Comparison of ENCODE assay signal across 22 mouse cellular contexts in the genomic region with DNA sequence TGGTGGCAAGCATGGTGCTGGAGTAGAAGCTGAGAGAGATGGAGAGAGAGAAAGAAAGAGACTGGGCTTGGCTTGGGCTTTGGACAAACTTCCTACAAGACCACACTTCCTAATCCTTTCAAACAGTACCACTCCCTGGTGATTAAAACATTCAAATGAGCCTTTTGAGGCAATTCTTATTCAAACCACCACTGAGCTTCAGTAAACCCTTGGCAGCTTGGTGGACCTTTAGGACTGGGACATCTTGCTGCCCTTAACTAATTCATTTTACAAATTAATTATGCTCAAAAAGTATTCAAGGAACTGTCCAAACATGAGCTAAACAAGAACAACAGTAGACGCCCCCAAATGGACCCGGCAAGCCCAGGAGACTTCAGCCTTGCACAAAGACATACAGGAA.
"Had no signal": no experiment of that assay in that cellular context is flagged by ENCODE, and none has a peak within 500 bp of the region (broad histone marks: within the 10 kb centered on the region; RNA-seq: fewer than 3 reads in every experiment).

No protein-coding gene starts in this region.

- H3K9me3 ChIP-seq: limb, embryonic 12.5 days; limb, embryonic 15.5 days; midbrain, embryonic 12.5 days; midbrain, embryonic 15.5 days; neural tube, embryonic 12.5 days; neural tube, embryonic 15.5 days had no signal

- DNase-seq: kidney, postnatal 36 days; layer of hippocampus, postnatal 36 days; left cerebral cortex, postnatal 4 days; liver, postnatal 0 days; lung, embryonic 14.5 days; right cerebral cortex, adult 18-20 months; right cerebral cortex, postnatal 14 days; right cerebral cortex, postnatal 4 days; thymus, adult 2 months; thymus, postnatal 25 days had no signal

- ATAC-seq: liver, postnatal 0 days; lung, postnatal 0 days; midbrain, embryonic 15.5 days had no signal

- H3K4me1 ChIP-seq: limb, embryonic 12.5 days; limb, embryonic 15.5 days; midbrain, embryonic 15.5 days; neural tube, embryonic 15.5 days had no signal

- H3K4me3 ChIP-seq: limb, embryonic 12.5 days; limb, embryonic 15.5 days; midbrain, embryonic 12.5 days; midbrain, embryonic 15.5 days; neural tube, embryonic 12.5 days; neural tube, embryonic 15.5 days had no signal

- H3K27me3 ChIP-seq: limb, embryonic 12.5 days; limb, embryonic 15.5 days; midbrain, embryonic 12.5 days; midbrain, embryonic 15.5 days; neural tube, embryonic 12.5 days; neural tube, embryonic 15.5 days had no signal

- H3K36me3 ChIP-seq: limb, embryonic 15.5 days; midbrain, embryonic 12.5 days; midbrain, embryonic 15.5 days; neural tube, embryonic 12.5 days; neural tube, embryonic 15.5 days had no signal

- H3K4me2 ChIP-seq: limb, embryonic 12.5 days; limb, embryonic 15.5 days; liver, embryonic 11.5 days; lung, embryonic 14.5 days; midbrain, embryonic 12.5 days; midbrain, embryonic 15.5 days; neural tube, embryonic 12.5 days; neural tube, embryonic 15.5 days had no signal

- H3K9ac ChIP-seq: limb, embryonic 12.5 days; limb, embryonic 15.5 days; liver, embryonic 14.5 days; liver, postnatal 0 days; lung, embryonic 14.5 days; midbrain, embryonic 12.5 days; midbrain, embryonic 15.5 days; neural tube, embryonic 12.5 days; neural tube, embryonic 15.5 days had no signal

- H3K27ac ChIP-seq: kidney, postnatal 0 days; limb, embryonic 12.5 days; limb, embryonic 15.5 days; liver, embryonic 14.5 days; macrophage; midbrain, embryonic 12.5 days; midbrain, embryonic 15.5 days; neural tube, embryonic 12.5 days; neural tube, embryonic 15.5 days; stomach, postnatal 0 days had no signal
